Mouse (Mus musculus) embryonic facial prominence, embryonic 10.5 days (tissue): Measurements from ENCODE around the gene Exoc6. TPM values are rescaled to one million over a fixed set of nuclear protein-coding genes. Genes with fewer than 3 reads are reported as not detected.
"Not testable (repeated sequence)": the region's sequence is repeated elsewhere in the genome, so short reads cannot be mapped to it uniquely, and the experiment has no call there.

Experiments
- DNase-seq: peaks from one replicate; pipeline ENCODE4 v3.0.0-alpha.2; 2017; ENCODE audit warnings: low spot score
- H3K27ac ChIP-seq: fragments of 300-500 bp; sonication (generic); replicated peaks from 2 replicates; pipeline ENCODE4 v1.5.1; 2016; ENCODE audit warnings: mild to moderate bottlenecking
- H3K27me3 ChIP-seq: fragments of 300-500 bp; sonication (generic); replicated peaks from 2 replicates; pipeline ENCODE4 v1.6.1; 2016; ENCODE audit warnings: low read depth, mild to moderate bottlenecking; ENCODE audit not compliant: poor library complexity, severe bottlenecking
- H3K36me3 ChIP-seq: fragments of 300-500 bp; sonication (generic); replicated peaks from 2 replicates; pipeline ENCODE4 v1.6.1; 2016; ENCODE audit warnings: mild to moderate bottlenecking, moderate library complexity
- H3K4me1 ChIP-seq: fragments of 300-500 bp; sonication (generic); 2 replicates; pipeline ENCODE4 v1.6.1; 2016
- H3K4me3 ChIP-seq: fragments of 300-500 bp; sonication (generic); 2 replicates; pipeline ENCODE4 v1.5.1; 2016; ENCODE audit warnings: mild to moderate bottlenecking, moderate library complexity
- H3K9me3 ChIP-seq: fragments of 300-500 bp; sonication (generic); 2 replicates; pipeline ENCODE4 v1.6.1; 2016; ENCODE audit warnings: mild to moderate bottlenecking
- WGBS: fragments of 180-500 bp; shearing (Covaris S2); methylation state at CpG from one replicate; pipeline ENCODE4 v1.1.7; 2016; 5-methylcytosine and 5-hydroxymethylcytosine counted together
- polyA plus RNA-seq: library from polyadenylated mRNA; unstranded; fragments of >200 nt; fragmentation: Nextera tagmentation; extraction: Ambion mirVana; gene quantifications from 2 replicates; pipeline ENCODE4 v1.2.1, GENCODE M21; 2016

Gene Exoc6
- polyA plus RNA-seq, 1 experiment from 2014 or later: 8.5 TPM

DNA sequence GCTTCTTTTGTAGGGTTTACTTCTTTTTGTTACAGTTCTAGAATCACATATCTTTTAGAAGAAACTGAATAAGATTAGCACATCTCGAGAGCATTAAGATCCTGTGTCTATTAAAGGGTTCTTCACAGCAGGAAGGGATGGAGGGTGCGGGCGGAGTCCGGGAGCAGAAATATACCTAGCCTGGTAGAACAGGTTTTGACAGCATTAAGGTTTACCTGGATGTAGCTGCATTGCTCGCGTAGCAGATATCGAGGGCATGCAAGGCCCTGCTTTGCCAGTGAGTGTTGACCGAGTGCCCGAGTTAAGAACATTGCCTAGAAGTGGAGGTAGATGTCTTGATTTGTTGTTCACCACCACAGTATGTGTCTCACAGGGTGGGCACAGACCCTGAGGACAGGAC is 5.7 kb upstream of the Exoc6 start:
- WGBS: 92% methylated on average over 9 of the region's 9 CpGs
- Histone ChIP-seq H3K9me3 (no peaks in the 10 kb centered on the region), H3K4me3 (no peak overlapping the region)

GRCm38 (mm10) chr19:37545231-37545630 is 5.0 kb upstream of the Exoc6 start:
- H3K4me3 ChIP-seq: no peak overlapping the region
- H3K27ac ChIP-seq: no peak overlapping the region
- 67% methylated on average over 3 of the region's 3 CpGs for WGBS
- peaks cover 38% of the 10 kb centered on the region for H3K27me3 ChIP-seq
- no peaks in the 10 kb centered on the region for H3K9me3 ChIP-seq
- no peaks in the 10 kb centered on the region for H3K36me3 ChIP-seq
- H3K4me1 ChIP-seq: peaks cover 6% of the 10 kb centered on the region; the same call in 1 of the 2 replicates
- DNase-seq: no peak

More for the DNA sequence above, 5.7 kb upstream of the Exoc6 start:
- DNase-seq: no peak
- Histone ChIP-seq H3K27ac (no peak overlapping the region), H3K27me3 (peaks cover 36% of the 10 kb centered on the region), H3K36me3 (no peaks in the 10 kb centered on the region), H3K4me1 (no peaks in the 10 kb centered on the region)

- H3K36me3 ChIP-seq: no peaks in the 10 kb centered on the region
- no peaks in the 10 kb centered on the region for H3K9me3 ChIP-seq
- H3K4me1 ChIP-seq: peaks cover 11% of the 10 kb centered on the region
- H3K27ac ChIP-seq: no peak overlapping the region
- no peak for DNase-seq
- 90% methylated on average over 6 of the region's 6 CpGs for WGBS
- H3K4me3 ChIP-seq: no peak overlapping the region
- H3K27me3 ChIP-seq: peaks cover 38% of the 10 kb centered on the region
Measured at GRCm38 (mm10) chr19:37545725-37546124, 4.5 kb upstream of the Exoc6 start.

DNA sequence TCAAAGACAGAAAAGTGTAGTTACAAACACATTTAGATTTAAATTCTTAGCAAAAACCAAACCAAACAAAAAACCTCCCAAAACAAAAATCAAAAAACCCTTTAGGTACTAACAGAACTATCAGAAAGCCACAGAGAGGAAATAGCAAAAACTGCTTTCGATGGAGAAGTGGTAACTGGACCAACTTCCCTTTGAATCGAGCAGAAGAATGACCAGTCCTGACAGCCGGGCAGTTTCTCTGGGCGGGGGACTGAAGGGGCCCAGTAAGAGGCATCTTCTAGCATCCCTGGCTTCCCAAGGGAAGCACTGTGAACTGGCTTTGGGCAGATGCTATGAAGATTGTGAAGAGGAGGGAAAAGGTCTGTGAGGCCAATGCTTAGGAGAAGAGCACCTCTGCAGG is 3.4 kb upstream of the Exoc6 start:
- Histone ChIP-seq H3K36me3 (no peaks in the 10 kb centered on the region), H3K27me3 (peaks cover 45% of the 10 kb centered on the region), H3K4me1 (peaks cover 13% of the 10 kb centered on the region), H3K27ac (no peak overlapping the region), H3K9me3 (no peaks in the 10 kb centered on the region), H3K4me3 (no peak overlapping the region)
- WGBS: 76% methylated on average over 4 of the region's 4 CpGs
- no peak for DNase-seq

DNA sequence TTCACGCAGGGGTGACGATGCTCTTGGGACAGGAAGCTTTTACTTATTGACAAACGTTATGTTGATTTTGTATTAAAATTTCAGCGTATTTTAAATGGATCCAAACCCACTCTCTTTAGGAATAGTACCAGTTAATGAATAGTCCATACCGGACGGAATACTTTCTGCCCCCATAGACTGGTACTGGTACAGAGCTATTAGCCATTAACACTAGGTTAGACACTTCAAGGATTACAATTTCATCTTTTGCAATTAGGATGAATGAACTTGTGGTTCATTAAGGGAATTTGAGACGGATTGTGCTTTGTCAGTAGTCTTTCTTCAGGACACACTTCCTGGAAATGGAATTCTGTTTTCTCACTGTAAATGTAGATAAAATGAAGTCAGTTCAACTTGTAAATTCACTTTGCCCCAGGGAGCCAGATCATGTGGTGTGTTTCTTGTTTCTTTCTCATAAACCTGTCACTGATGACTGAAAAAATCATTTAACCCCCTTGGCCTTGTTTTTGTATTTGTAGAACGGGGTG is 885 bp downstream of the Exoc6 start:
- Histone ChIP-seq H3K27ac (peak overlapping the region; percentile 90), H3K4me3 (peak overlapping the region; percentile 88), H3K9me3 (no peaks in the 10 kb centered on the region), H3K4me1 (peaks cover 13% of the 10 kb centered on the region), H3K27me3 (peaks cover 46% of the 10 kb centered on the region), H3K36me3 (no peaks in the 10 kb centered on the region)
- WGBS: 25% methylated on average over 8 of the region's 8 CpGs
- DNase-seq: no peak

DNA sequence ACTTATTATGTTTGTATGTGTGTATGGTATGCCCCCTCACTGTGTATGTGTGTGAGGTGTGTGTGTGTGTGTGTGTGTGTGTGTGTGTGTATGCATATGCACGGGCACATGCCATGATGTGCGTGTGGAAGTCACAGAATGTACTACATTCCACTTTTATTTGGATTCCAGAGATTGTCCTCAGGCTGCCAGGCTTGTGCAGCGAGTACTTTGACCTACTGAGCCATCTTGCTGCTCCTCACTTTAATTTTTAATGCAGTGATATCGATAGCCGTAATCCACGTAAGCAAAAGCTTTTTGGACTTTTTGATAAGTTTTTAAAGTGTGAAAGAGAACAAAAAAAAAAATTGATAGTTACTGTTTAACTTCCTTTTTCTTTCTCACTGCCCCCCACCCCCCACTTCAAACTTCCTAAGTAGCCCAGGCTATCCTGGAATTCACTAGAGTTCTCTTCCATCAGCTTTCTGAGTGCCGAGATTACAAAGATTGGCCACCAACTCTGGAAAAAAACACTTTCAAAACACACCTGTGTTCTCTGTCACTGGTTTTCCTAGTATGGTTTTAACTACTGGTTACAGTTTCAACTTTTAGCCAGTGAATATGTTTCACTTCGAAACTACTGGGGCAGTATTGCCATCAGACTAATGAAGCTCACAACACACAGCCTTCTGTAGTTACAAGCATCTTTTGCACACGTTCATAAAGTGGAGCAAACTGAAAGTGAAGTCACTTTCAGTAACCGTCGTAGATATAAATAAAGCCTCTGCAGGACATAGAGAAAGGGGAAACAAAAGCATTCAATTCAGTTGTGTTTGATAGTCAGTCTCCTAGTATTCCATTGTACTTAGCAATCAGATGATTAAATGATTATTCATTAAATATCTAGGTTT is 3.4 kb downstream of the Exoc6 start:
- 88% methylated on average over 11 of the region's 11 CpGs for WGBS
- no peaks in the 10 kb centered on the region for H3K9me3 ChIP-seq
- H3K36me3 ChIP-seq: no peaks in the 10 kb centered on the region
- H3K4me1 ChIP-seq: peaks cover 13% of the 10 kb centered on the region
- no peak overlapping the region for H3K4me3 ChIP-seq
- no peak overlapping the region for H3K27ac ChIP-seq
- H3K27me3 ChIP-seq: peaks cover 25% of the 10 kb centered on the region
- no peak for DNase-seq

DNA sequence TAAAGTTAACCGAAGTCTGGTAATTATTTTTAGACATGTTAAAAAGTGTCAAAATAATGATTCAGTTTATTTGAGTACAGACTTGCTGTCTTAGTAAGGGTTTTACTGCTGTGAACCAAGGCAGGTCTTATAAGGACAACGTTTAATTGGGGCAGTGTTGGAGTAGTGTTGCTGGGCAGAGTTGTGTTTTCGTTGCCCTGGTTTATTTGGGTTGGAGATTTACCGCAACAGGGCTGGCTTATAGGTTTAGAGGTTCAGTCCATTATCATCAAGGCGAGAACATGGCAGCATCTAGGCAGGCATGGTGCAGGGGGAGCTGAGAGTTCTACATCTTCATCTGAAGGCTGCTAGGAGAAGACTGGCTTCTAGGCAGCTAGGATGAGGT is 4.0 kb downstream of the Exoc6 start:
- 88% methylated on average over 5 of the region's 5 CpGs for WGBS
- H3K27me3 ChIP-seq: peaks cover 18% of the 10 kb centered on the region

GRCm38 (mm10) chr19:37555863-37556566 is 5.8 kb downstream of the Exoc6 start:
- no peak for DNase-seq
- no peaks in the 10 kb centered on the region for H3K36me3 ChIP-seq
- peaks cover 19% of the 10 kb centered on the region for H3K4me1 ChIP-seq
- peaks cover 14% of the 10 kb centered on the region for H3K27me3 ChIP-seq
- H3K9me3 ChIP-seq: no peaks in the 10 kb centered on the region
- 86% methylated on average over 6 of the region's 6 CpGs for WGBS
- no peak overlapping the region for H3K4me3 ChIP-seq
- H3K27ac ChIP-seq: no peak overlapping the region

More for the DNA sequence above, 4.0 kb downstream of the Exoc6 start:
- H3K27ac ChIP-seq, H3K4me3 ChIP-seq, H3K9me3 ChIP-seq, H3K36me3 ChIP-seq, DNase-seq: not testable (repeated sequence)
- peaks cover 16% of the 10 kb centered on the region for H3K4me1 ChIP-seq

DNA sequence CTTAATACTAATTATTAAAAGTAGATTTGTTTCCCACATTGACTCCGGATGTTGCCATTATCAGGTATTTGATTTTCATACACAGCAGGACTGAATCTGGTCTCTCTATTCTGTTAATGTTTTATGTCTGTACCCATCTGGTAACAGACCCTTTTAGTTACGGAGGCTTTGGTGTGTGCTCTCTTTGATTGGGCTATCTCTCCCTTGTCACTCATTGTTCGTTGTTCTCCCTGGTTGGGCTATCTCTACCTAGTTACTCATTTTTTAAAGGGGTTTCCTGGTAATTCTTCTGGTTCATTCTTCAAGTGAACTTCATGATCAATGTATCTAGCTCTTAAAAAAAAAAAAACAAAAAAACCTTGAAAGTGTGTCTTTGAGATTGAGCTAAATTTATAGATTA is 7.7 kb downstream of the Exoc6 start:
- no peak overlapping the region for H3K4me3 ChIP-seq
- no peak overlapping the region for H3K27ac ChIP-seq
- no peaks in the 10 kb centered on the region; the same call in 1 of the 2 replicates for H3K27me3 ChIP-seq
- H3K9me3 ChIP-seq: no peaks in the 10 kb centered on the region
- DNase-seq: no peak
- 81% methylated on average over 3 of the region's 3 CpGs for WGBS
- no peaks in the 10 kb centered on the region for H3K36me3 ChIP-seq
- H3K4me1 ChIP-seq: peaks cover 19% of the 10 kb centered on the region

DNA sequence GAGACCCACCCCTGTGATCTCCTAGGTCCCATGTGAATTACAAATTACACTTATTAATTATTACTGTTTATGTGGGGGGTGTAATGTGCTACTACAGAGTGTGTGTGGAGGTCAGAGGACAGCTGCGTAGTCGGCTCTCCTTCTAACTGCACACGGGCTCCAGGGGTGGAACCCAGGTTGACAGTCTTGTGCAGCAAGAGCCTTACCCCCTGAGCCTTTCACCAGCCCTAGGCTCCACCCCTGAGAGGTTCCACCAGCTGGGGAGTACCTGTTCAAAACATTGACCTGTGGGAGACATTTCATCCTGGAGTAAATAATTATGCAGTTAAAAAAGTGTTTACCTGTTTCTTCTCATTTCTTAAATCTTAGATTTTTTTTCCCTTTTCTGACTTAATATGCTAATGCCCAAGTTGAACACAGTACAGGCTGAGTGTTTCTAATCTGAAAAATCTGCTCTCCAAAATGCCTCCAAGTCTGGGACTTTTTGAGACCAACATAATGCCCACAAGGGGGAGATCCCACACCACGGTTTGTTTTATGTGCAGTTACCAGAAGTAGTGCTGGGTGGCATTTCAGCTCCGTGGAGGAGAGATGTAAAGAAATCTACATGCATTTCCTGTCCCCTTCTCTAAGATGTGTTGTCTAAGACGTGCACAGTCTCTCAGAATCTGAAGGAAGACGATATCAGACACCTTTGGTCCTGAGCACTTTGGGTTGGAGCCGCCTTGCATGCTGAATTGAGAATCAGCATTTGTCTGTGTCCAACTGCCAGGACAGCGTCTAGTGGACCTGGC is 9.3 kb downstream of the Exoc6 start:
- 40% methylated on average over 9 of the region's 9 CpGs for WGBS
- H3K9me3 ChIP-seq: no peaks in the 10 kb centered on the region
- peaks cover 19% of the 10 kb centered on the region for H3K4me1 ChIP-seq
- H3K27ac ChIP-seq: peak overlapping the region; percentile 61; the same call in 1 of the 2 replicates
- H3K4me3 ChIP-seq: peak overlapping the region; percentile 33; the same call in 1 of the 2 replicates
- no peaks in the 10 kb centered on the region for H3K36me3 ChIP-seq
- H3K27me3 ChIP-seq: no peaks in the 10 kb centered on the region
- peak; percentile 45 for DNase-seq

DNA sequence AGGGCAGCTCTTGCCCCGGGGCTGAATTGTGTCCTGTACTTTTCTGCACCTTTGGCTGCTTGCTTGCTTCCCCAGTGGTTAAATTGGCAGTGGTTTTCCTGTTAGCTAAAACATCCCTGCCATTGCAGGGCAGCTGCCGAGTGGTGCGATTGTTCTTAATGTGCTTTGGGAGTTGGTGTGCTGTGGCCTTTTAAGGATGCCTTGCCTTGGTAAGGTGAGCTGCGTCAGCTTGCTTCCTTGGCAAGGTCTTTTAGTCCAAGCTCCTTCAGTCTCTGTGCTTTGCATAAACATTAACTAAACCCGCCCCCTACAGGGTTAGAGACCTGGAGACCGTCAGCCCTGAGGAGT is 9.8 kb downstream of the Exoc6 start:
- H3K9me3 ChIP-seq: no peaks in the 10 kb centered on the region
- H3K27ac ChIP-seq: peak overlapping the region; percentile 61; the same call in 1 of the 2 replicates
- H3K4me3 ChIP-seq: peak overlapping the region; percentile 33; the same call in 1 of the 2 replicates
- H3K36me3 ChIP-seq: no peaks in the 10 kb centered on the region
- WGBS: 20% methylated on average over 6 of the region's 6 CpGs
- H3K4me1 ChIP-seq: peaks cover 19% of the 10 kb centered on the region
- H3K27me3 ChIP-seq: no peaks in the 10 kb centered on the region
- DNase-seq: peak; percentile 35
